Mouse (Mus musculus) CH12.LX (cell line): ENCODE measurements at regions not wholly inside any gene's neighbourhood (a gene's known extent, or its start where the extent isn't known, plus 50 kb on each side); places are given as distances from the start of the nearest gene placed in this dataset.

Experiments used
- DNase-seq: peaks from one replicate; pipeline ENCODE4 v3.0.0-alpha.2; 2013; ENCODE audit errors: extremely low read depth
- H3K27ac ChIP-seq: 2 replicates; pipeline ENCODE4 v1.5.1; 2012; ENCODE audit warnings: low read depth, mild to moderate bottlenecking, control low read depth, moderate library complexity; ENCODE audit not compliant: insufficient read depth
- H3K27me3 ChIP-seq: replicated peaks from 2 replicates; pipeline ENCODE3; 2012; ENCODE audit warnings: inconsistent platforms
- H3K36me3 ChIP-seq, 2 experiments: replicated peaks in 1 of 2; 2 replicates each; pipeline versions ENCODE3 to v1.6.1; 2012; ENCODE audit warnings: inconsistent platforms in 1 of 2, low read length in 1 of 2, mild to moderate bottlenecking in 1 of 2, mixed read lengths in 1 of 2, moderate library complexity in 1 of 2; ENCODE audit not compliant: control insufficient read depth in 1 of 2, insufficient read depth in 1 of 2
- H3K4me1 ChIP-seq, 2 experiments: 2 replicates each; pipeline ENCODE4 v1.6.1; 2012; ENCODE audit warnings: inconsistent platforms in 1 of 2, moderate library complexity in 1 of 2; ENCODE audit not compliant: insufficient read depth in 2 of 2, control insufficient read depth in 1 of 2
- H3K4me2 ChIP-seq: 2 replicates; pipeline ENCODE4 v1.6.1; 2012; ENCODE audit warnings: low read depth, mild to moderate bottlenecking, control low read depth; ENCODE audit not compliant: poor library complexity, insufficient read depth, severe bottlenecking
- H3K4me3 ChIP-seq, 3 experiments: fragments of 150-350 bp in 1 of 3; sonication (generic) in 1 of 3; replicated peaks in 1 of 3; 2 replicates each; pipeline versions ENCODE3 to v1.5.1; 2011 to 2012; ENCODE audit warnings: low read depth in 2 of 3, low read length in 2 of 3, mild to moderate bottlenecking in 2 of 3, moderate library complexity in 2 of 3, control low read depth in 1 of 3, improper control_type of control experiment in 1 of 3, inconsistent platforms in 1 of 3, mixed read lengths in 1 of 3; ENCODE audit not compliant: poor library complexity in 1 of 3
- H3K79me2 ChIP-seq: replicated peaks from 2 replicates; pipeline ENCODE4 v1.6.1; 2012; ENCODE audit warnings: mild to moderate bottlenecking, moderate library complexity; ENCODE audit not compliant: control insufficient read depth, poor library complexity, insufficient read depth, severe bottlenecking; ENCODE audit errors: extremely low read depth
- H3K9ac ChIP-seq: 2 replicates; pipeline ENCODE4 v1.6.1; 2012; ENCODE audit warnings: low read depth, mild to moderate bottlenecking, control low read depth, moderate library complexity; ENCODE audit not compliant: insufficient read depth
- H3K9me3 ChIP-seq: replicated peaks from 2 replicates; pipeline ENCODE3; 2012; ENCODE audit warnings: low read length, inconsistent platforms, mixed read lengths
- BHLHE40 ChIP-seq: IDR thresholded peaks from 2 replicates; pipeline ENCODE4 v1.6.1; 2011; ENCODE audit warnings: mild to moderate bottlenecking, low read depth, low read length, improper control_type of control experiment
- CHD2 ChIP-seq: IDR thresholded peaks from 2 replicates; pipeline ENCODE4 v1.6.1; 2011; ENCODE audit warnings: low read length, improper control_type of control experiment
- CTCF ChIP-seq, 2 experiments: IDR thresholded peaks in 1 of 2; conservative IDR thresholded peaks in 1 of 2; 2 replicates each; pipeline ENCODE4 v1.5.1; 2011 to 2012; ENCODE audit warnings: low read depth in 2 of 2, low read length in 2 of 2, improper control_type of control experiment in 1 of 2, inconsistent platforms in 1 of 2, mild to moderate bottlenecking in 1 of 2, moderate library complexity in 1 of 2
- E2F4 ChIP-seq: IDR thresholded peaks from 2 replicates; pipeline ENCODE4 v1.6.1; 2011; ENCODE audit warnings: low read depth, low read length, improper control_type of control experiment; ENCODE audit not compliant: insufficient replicate concordance
- ELF1 ChIP-seq: IDR thresholded peaks from 2 replicates; pipeline ENCODE4 v1.6.1; 2014; ENCODE audit warnings: low read depth, mild to moderate bottlenecking, inconsistent platforms, low read length, improper control_type of control experiment
- EP300 ChIP-seq: IDR thresholded peaks from 2 replicates; pipeline ENCODE4 v1.6.1; 2011; ENCODE audit warnings: low read length, improper control_type of control experiment
- GABPA ChIP-seq: IDR thresholded peaks from 2 replicates; pipeline ENCODE4 v1.6.1; 2012; ENCODE audit warnings: low read depth, low read length, improper control_type of control experiment, inconsistent platforms; ENCODE audit not compliant: insufficient replicate concordance
- IRF4 ChIP-seq: IDR thresholded peaks from 2 replicates; pipeline ENCODE4 v1.6.1; 2014; ENCODE audit warnings: low read depth, mild to moderate bottlenecking, inconsistent platforms, low read length, improper control_type of control experiment
- MAX ChIP-seq: IDR thresholded peaks from 2 replicates; pipeline ENCODE4 v1.6.1; 2011; ENCODE audit warnings: low read length, improper control_type of control experiment
- MAZ ChIP-seq: IDR thresholded peaks from 2 replicates; pipeline ENCODE4 v1.6.1; 2012; ENCODE audit warnings: low read depth, mild to moderate bottlenecking, inconsistent platforms, low read length, improper control_type of control experiment, moderate library complexity
- MEF2A ChIP-seq: IDR thresholded peaks from 2 replicates; pipeline ENCODE4 v1.6.1; 2014; ENCODE audit warnings: low read depth, mild to moderate bottlenecking, inconsistent platforms, low read length, improper control_type of control experiment, borderline replicate concordance
- PAX5 ChIP-seq: IDR thresholded peaks from 2 replicates; pipeline ENCODE4 v1.6.1; 2012; ENCODE audit warnings: low read length, inconsistent platforms, mixed read lengths
- POLR2A ChIP-seq: IDR thresholded peaks from 2 replicates; pipeline ENCODE4 v1.6.1; 2011; ENCODE audit warnings: low read depth, mild to moderate bottlenecking, improper control_type of control experiment, low read length
- RAD21 ChIP-seq: IDR thresholded peaks from 2 replicates; pipeline ENCODE4 v1.6.1; 2011; ENCODE audit warnings: low read depth, mild to moderate bottlenecking, low read length, improper control_type of control experiment, moderate library complexity
- RCOR1 ChIP-seq: conservative IDR thresholded peaks from 2 replicates; pipeline ENCODE4 v1.6.1; 2012; ENCODE audit warnings: low read depth, mild to moderate bottlenecking, inconsistent platforms, low read length, improper control_type of control experiment
- SMC3 ChIP-seq: IDR thresholded peaks from 2 replicates; pipeline ENCODE4 v1.6.1; 2011; ENCODE audit warnings: low read depth, low read length, improper control_type of control experiment
- TBP ChIP-seq: conservative IDR thresholded peaks from 2 replicates; pipeline ENCODE4 v1.6.1; 2011; ENCODE audit warnings: low read depth, low read length, improper control_type of control experiment
- USF2 ChIP-seq: conservative IDR thresholded peaks from 2 replicates; pipeline ENCODE4 v1.6.1; 2011; ENCODE audit warnings: low read depth, low read length, improper control_type of control experiment
- ZKSCAN1 ChIP-seq: IDR thresholded peaks from 2 replicates; pipeline ENCODE4 v1.6.1; 2012; ENCODE audit warnings: low read depth, inconsistent platforms, low read length, improper control_type of control experiment, borderline replicate concordance
- dilution Hi-C: fragments of 300-500 bp; cut with MboI; formaldehyde crosslinking; loops from 2 replicates; pipeline ENCODE4 v1.14.3; 2020; ENCODE audit warnings: low sequenced_read_pairs; ENCODE audit not compliant: extremely low pct_unique_long_range_greater_than_20kb, extremely low pct_ligation_motif_present
- in situ Hi-C: fragments of 300-500 bp; cut with MboI; formaldehyde crosslinking; loops from 3 replicates; pipeline ENCODE4 v1.14.3; 2019; ENCODE audit warnings: low sequenced_read_pairs, low pct_ligation_motif_present, low pct_unique_long_range_greater_than_20kb, mixed read lengths

GRCm38 (mm10) chr10:56493461-56493860 is 116.3 kb downstream of the Gja1 start:
- Histone ChIP-seq H3K4me3 (no peak overlapping the region), H3K4me2 (no peak overlapping the region), H3K36me3 (no peaks in the 10 kb centered on the region), H3K79me2 (no peaks in the 10 kb centered on the region), H3K27me3 (no peaks in the 10 kb centered on the region), H3K27ac (no peak overlapping the region), H3K4me1 (no peaks in the 10 kb centered on the region), H3K9ac (no peak overlapping the region), H3K9me3 (no peaks in the 10 kb centered on the region)
- dilution Hi-C loops (no loop called here), in situ Hi-C loops (no loop called here)
- no peak for DNase-seq
- TF ChIP-seq PAX5, result no peak
- no peak for TF ChIP-seq SMC3
- TF ChIP-seq E2F4, result no peak
- TF ChIP-seq BHLHE40, result no peak
- TF ChIP-seq IRF4, result no peak
- no peak for TF ChIP-seq USF2
- TF ChIP-seq MEF2A, result no peak
- no peak for TF ChIP-seq GABPA
- TF ChIP-seq MAZ, result no peak
- no peak for TF ChIP-seq EP300
- TF ChIP-seq POLR2A, result no peak

GRCm38 (mm10) chr10:56495352-56495751 is 118.2 kb downstream of the Gja1 start:
- Histone ChIP-seq H3K79me2 (no peaks in the 10 kb centered on the region), H3K4me3 (no peak overlapping the region), H3K9ac (no peak overlapping the region), H3K36me3 (no peaks in the 10 kb centered on the region), H3K27ac (no peak overlapping the region), H3K9me3 (no peaks in the 10 kb centered on the region), H3K4me2 (no peak overlapping the region), H3K4me1 (no peaks in the 10 kb centered on the region), H3K27me3 (no peaks in the 10 kb centered on the region)
- TF ChIP-seq RAD21, result peak; percentile 32
- no peak for TF ChIP-seq ZKSCAN1
- no peak for TF ChIP-seq EP300
- TF ChIP-seq CTCF (conservative IDR thresholded peaks at IDR 0.05 in 1 of 2, IDR thresholded peaks at IDR 0.05 in 1 of 2; ENCODE audit: low read depth in 2 of 2, low read length in 2 of 2), result peak in 1 of 2 experiments; percentile 26; a peak in 2 of 4 replicates
- peak; percentile 39 for TF ChIP-seq SMC3
- TF ChIP-seq TBP, result no peak
- dilution Hi-C loops, result no loop called here
- in situ Hi-C loops, result no loop called here
- DNase-seq, result no peak

GRCm38 (mm10) chr10:56519041-56519440 is 141.9 kb downstream of the Gja1 start:
- Histone ChIP-seq H3K79me2 (no peaks in the 10 kb centered on the region), H3K4me2 (no peak overlapping the region), H3K4me1 (no peaks in the 10 kb centered on the region), H3K27ac (no peak overlapping the region), H3K27me3 (no peaks in the 10 kb centered on the region), H3K36me3 (no peaks in the 10 kb centered on the region), H3K4me3 (no peak overlapping the region), H3K9ac (no peak overlapping the region), H3K9me3 (no peaks in the 10 kb centered on the region)
- TF ChIP-seq CTCF (conservative IDR thresholded peaks at IDR 0.05 in 1 of 2, IDR thresholded peaks at IDR 0.05 in 1 of 2; ENCODE audit: low read depth in 2 of 2, low read length in 2 of 2) (no peak), RCOR1 (no peak), CHD2 (no peak), ELF1 (no peak), MAX (no peak), USF2 (no peak)
- DNase-seq, result no peak
- in situ Hi-C loops (no loop called here), dilution Hi-C loops (no loop called here)
